Mouse (Mus musculus) layer of hippocampus, adult 11-12 months (tissue): ENCODE data around the gene Hist1h1a.
"Not testable (repeated sequence)": the region's sequence is repeated elsewhere in the genome, so short reads cannot be mapped to it uniquely, and the experiment has no call there.

Experiments used
- DNase-seq: peaks from one replicate; pipeline ENCODE4 v3.0.0; 2022; ENCODE audit warnings: low spot score

The Hist1h1a gene

GRCm38 (mm10) chr13:23763586-23764323 is at the start of gene Hist1h1a:
Gene Hist1h1a (plus strand): TSS chr13:23763666.
- peak; percentile 85 for DNase-seq

GRCm38 (mm10) chr13:23716261-23717042 is 47.0 kb upstream of the Hist1h1a start:
- DNase-seq = no peak

- DNase-seq = no peak
Measured at GRCm38 (mm10) chr13:23717176-23717575, 46.3 kb upstream of the Hist1h1a start.

GRCm38 (mm10) chr13:23717593-23718245 is 45.7 kb upstream of the Hist1h1a start:
- not testable (repeated sequence) for DNase-seq

GRCm38 (mm10) chr13:23724239-23724638 is 39.2 kb upstream of the Hist1h1a start:
- no peak for DNase-seq

GRCm38 (mm10) chr13:23725213-23725612 is 38.3 kb upstream of the Hist1h1a start:
- no peak for DNase-seq

GRCm38 (mm10) chr13:23728472-23729191 is 34.8 kb upstream of the Hist1h1a start:
- DNase-seq = no peak

GRCm38 (mm10) chr13:23729192-23729525 is 34.3 kb upstream of the Hist1h1a start:
- DNase-seq = no peak

GRCm38 (mm10) chr13:23729706-23730105 is 33.8 kb upstream of the Hist1h1a start:
- DNase-seq = no peak

GRCm38 (mm10) chr13:23730479-23730878 is 33.0 kb upstream of the Hist1h1a start:
- DNase-seq = no peak

GRCm38 (mm10) chr13:23732156-23732804 is 31.2 kb upstream of the Hist1h1a start:
- DNase-seq = peak; percentile 45

- no peak for DNase-seq
Measured at GRCm38 (mm10) chr13:23737091-23737490, 26.4 kb upstream of the Hist1h1a start.

- no peak for DNase-seq
Measured at GRCm38 (mm10) chr13:23738041-23738440, 25.4 kb upstream of the Hist1h1a start.

GRCm38 (mm10) chr13:23738677-23739068 is 24.8 kb upstream of the Hist1h1a start, which contains the start of gene Hist1h1c:
Gene Hist1h1c (plus strand): TSS chr13:23738808.
- peak; percentile 89 for DNase-seq

- peak; percentile 96 for DNase-seq
Measured at GRCm38 (mm10) chr13:23739069-23739921, 24.2 kb upstream of the Hist1h1a start.

- no peak for DNase-seq
Measured at GRCm38 (mm10) chr13:23739922-23740252, 23.6 kb upstream of the Hist1h1a start.

- no peak for DNase-seq
Measured at GRCm38 (mm10) chr13:23740256-23740840, 23.1 kb upstream of the Hist1h1a start.

- no peak for DNase-seq
Measured at GRCm38 (mm10) chr13:23740910-23741309, 22.6 kb upstream of the Hist1h1a start.

- no peak for DNase-seq
Measured at GRCm38 (mm10) chr13:23742007-23742406, 21.5 kb upstream of the Hist1h1a start.

- no peak for DNase-seq
Measured at GRCm38 (mm10) chr13:23743215-23743614, 20.3 kb upstream of the Hist1h1a start.
